Mouse (Mus musculus) forebrain, embryonic 11.5 days (tissue): ENCODE data around the gene Fbxo11. TPM values are rescaled to one million over a fixed set of nuclear protein-coding genes. Genes with fewer than 3 reads are reported as not detected.

Experiments
- ATAC-seq: fragments of 200-750 bp; cut with Nextera tagmentation; replicated peaks from 2 replicates; pipeline ENCODE4 v1.8.0; 2017; ENCODE audit warnings: moderate TSS enrichment; ENCODE audit not compliant: low FRiP score
- DNase-seq: peaks from one replicate; pipeline ENCODE4 v3.0.0-alpha.2; 2017; ENCODE audit warnings: low spot score
- H3K27ac ChIP-seq: fragments of 300-500 bp; sonication (generic); 2 replicates; pipeline ENCODE4 v1.5.1; 2014; ENCODE audit warnings: low read depth, low read length
- H3K27me3 ChIP-seq: fragments of 300-500 bp; sonication (generic); 2 replicates; pipeline ENCODE4 v1.6.1; 2014; ENCODE audit warnings: mild to moderate bottlenecking, low read length, mixed read lengths; ENCODE audit not compliant: control insufficient read depth, insufficient read depth
- H3K36me3 ChIP-seq: fragments of 300-500 bp; sonication (generic); 2 replicates; pipeline ENCODE4 v1.6.1; 2014; ENCODE audit warnings: mild to moderate bottlenecking, low read length, moderate library complexity, mixed read lengths; ENCODE audit not compliant: control insufficient read depth, insufficient read depth
- H3K4me1 ChIP-seq: fragments of 300-500 bp; sonication (generic); replicated peaks from 2 replicates; pipeline ENCODE4 v1.6.1; 2014; ENCODE audit warnings: low read length, mixed read lengths; ENCODE audit not compliant: control insufficient read depth, insufficient read depth
- H3K4me2 ChIP-seq: fragments of 300-500 bp; sonication (generic); 2 replicates; pipeline ENCODE4 v1.6.1; 2014; ENCODE audit warnings: low read depth, mild to moderate bottlenecking, low read length, moderate library complexity, mixed read lengths; ENCODE audit not compliant: severe bottlenecking
- H3K4me3 ChIP-seq: fragments of 300-500 bp; sonication (generic); 2 replicates; pipeline ENCODE4 v1.5.1; 2014; ENCODE audit warnings: low read depth, low read length
- H3K9ac ChIP-seq: fragments of 300-500 bp; sonication (generic); 2 replicates; pipeline ENCODE4 v1.6.1; 2014; ENCODE audit warnings: low read length
- H3K9me3 ChIP-seq: fragments of 300-500 bp; sonication (generic); 2 replicates; pipeline ENCODE4 v1.6.1; 2016; ENCODE audit warnings: low read length, mixed read lengths; ENCODE audit not compliant: control insufficient read depth
- WGBS: fragments of 180-500 bp; shearing (Covaris S2); extraction: QIAGEN DNeasy Blood & Tissue Kit; methylation state at CpG from one replicate; pipeline ENCODE4 v1.1.7; 2014; 5-methylcytosine and 5-hydroxymethylcytosine counted together
- polyA plus RNA-seq: library from polyadenylated mRNA; unstranded; fragments of >200 nt; fragmentation: Nextera tagmentation; extraction: Ambion mirVana; gene quantifications from 2 replicates; pipeline ENCODE4 v1.2.1, GENCODE M21; 2014

Fbxo11 gene
- 40.0 and 41.1 TPM in 2 replicates for polyA plus RNA-seq

DNA sequence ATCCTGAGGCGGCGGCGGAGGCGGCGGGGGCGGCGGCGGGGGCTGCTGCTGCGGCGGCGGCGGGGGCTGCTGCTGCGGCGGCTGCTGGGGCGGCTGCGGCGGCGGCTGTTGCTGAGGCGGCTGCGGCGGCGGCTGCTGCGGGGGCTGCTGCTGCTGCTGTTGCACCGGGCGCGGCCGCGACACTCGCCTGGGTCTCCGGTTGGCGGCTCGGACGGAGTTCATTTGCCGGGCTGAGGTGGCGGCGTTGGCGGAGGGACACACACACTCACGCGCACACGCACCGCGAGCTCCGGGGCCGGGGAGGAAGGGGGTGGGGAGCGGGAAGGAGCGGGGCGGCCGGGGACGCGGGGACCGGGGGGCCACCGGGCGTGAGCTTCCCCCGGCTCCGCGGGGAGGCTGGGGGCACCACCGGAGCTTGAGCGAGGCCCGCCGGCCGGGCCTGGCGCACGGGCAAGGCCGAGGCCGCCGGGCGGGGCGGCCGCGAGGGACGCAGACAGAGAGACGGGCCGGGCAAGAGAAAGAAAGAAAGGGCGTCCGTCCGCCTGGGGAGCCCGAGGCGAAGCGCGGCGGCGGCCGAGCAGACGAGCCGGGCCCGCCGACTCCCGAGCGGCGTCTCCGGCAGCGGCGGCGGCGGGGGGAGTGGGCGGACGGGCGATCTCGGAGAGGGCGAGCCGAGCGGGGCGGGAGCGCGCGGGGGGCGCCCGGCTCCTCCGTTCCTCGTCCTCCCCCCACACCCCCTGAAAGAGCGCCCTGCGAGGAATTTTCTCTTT, at the start of gene Fbxo11:
Fbxo11 (minus strand) TSS at position 261 of the 770 bp plus-strand sequence.
- peak within 1 kb of the TSS; percentile 99 for H3K4me3 ChIP-seq
- no peaks in the 10 kb centered on the region for H3K36me3 ChIP-seq
- no peaks in the 10 kb centered on the region for H3K27me3 ChIP-seq
- no peaks in the 10 kb centered on the region; the same call in 1 of the 2 replicates for H3K4me1 ChIP-seq
- peak; percentile 38 for ATAC-seq
- H3K9me3 ChIP-seq = no peaks in the 10 kb centered on the region
- H3K27ac ChIP-seq = peak within 1 kb of the TSS; percentile 100
- peak within 1 kb of the TSS; percentile 73 for H3K4me2 ChIP-seq
- 1% methylated on average over 54 of the region's 112 CpGs for WGBS
- H3K9ac ChIP-seq = peak within 1 kb of the TSS; percentile 94
- DNase-seq = peak; percentile 85

DNA sequence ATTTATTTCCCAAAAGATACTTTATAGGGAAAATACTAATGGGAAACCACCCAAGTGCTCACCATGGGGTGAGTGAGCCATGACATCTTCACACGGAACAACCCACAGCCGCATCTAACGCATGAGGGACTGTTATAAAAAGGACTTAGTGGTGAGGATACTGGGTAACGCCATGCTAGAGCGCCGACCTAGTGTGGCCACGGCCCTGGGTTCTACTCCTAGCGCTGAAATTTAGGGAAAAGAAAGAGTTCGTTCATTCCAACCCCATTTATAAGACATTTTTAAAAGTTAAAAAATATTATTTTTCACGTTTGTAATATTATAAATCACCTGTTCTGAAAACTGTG, 48.8 kb upstream of the Fbxo11 start:
- ATAC-seq (no peak), DNase-seq (no peak)
- H3K27me3 ChIP-seq = no peaks in the 10 kb centered on the region
- H3K27ac ChIP-seq = no peak overlapping the region
- no peak overlapping the region for H3K4me3 ChIP-seq
- no peaks in the 10 kb centered on the region for H3K9me3 ChIP-seq
- H3K36me3 ChIP-seq = no peaks in the 10 kb centered on the region
- H3K4me2 ChIP-seq = no peak overlapping the region
- H3K4me1 ChIP-seq = no peaks in the 10 kb centered on the region
- 94% methylated on average over 10 of the region's 10 CpGs for WGBS
- H3K9ac ChIP-seq = no peak overlapping the region

- no peak for ATAC-seq
- Histone ChIP-seq H3K4me3 (no peak overlapping the region), H3K9me3 (no peaks in the 10 kb centered on the region), H3K36me3 (no peaks in the 10 kb centered on the region), H3K4me2 (no peak overlapping the region), H3K9ac (no peak overlapping the region), H3K27me3 (no peaks in the 10 kb centered on the region), H3K27ac (no peak overlapping the region), H3K4me1 (no peaks in the 10 kb centered on the region)
- DNase-seq = no peak
- 91% methylated on average over 12 of the region's 12 CpGs for WGBS
Observed at GRCm38 (mm10) chr17:88113015-88113882, 48.2 kb upstream of the Fbxo11 start.

DNA sequence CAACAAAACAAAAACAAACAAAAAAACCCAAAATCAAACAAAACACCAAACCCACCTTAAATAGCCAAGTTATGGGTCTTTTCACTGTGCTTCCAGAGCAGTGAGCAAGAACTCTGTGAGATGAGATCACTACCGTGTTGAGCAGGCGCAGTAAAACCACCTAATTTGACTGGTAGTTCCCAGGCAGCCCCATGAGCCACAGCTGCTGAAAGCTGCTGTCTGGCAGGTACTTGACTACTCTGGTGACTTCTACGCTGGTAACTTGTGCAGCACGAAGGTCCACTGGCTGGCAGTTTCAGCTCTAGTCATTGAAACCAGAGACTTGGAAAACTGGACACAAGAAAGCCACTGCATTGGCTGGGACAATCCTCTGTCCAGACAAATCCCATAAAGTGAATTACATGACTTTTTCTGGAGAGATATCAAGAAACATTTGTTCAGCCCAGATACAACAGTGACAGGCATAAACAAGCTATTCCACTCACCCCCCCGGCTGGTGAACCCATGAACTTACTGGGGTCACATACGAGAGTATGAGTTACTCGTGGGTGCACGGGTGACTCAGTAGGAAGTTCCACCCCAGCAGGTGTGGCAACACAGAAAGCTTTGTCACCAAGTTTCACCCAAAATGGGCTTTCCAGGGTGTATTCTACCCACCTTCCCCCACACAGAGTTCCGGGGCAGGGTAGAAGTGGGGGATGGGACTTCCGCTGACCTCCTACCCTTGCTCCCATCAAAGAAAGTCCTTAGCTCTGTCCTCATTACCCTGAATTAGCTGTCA, 47.0 kb upstream of the Fbxo11 start:
- H3K27me3 ChIP-seq = no peaks in the 10 kb centered on the region
- H3K9ac ChIP-seq = no peak overlapping the region
- ATAC-seq (no peak), DNase-seq (no peak)
- no peaks in the 10 kb centered on the region for H3K9me3 ChIP-seq
- WGBS = 82% methylated on average over 10 of the region's 10 CpGs
- no peak overlapping the region for H3K4me2 ChIP-seq
- no peaks in the 10 kb centered on the region for H3K4me1 ChIP-seq
- H3K36me3 ChIP-seq = no peaks in the 10 kb centered on the region
- H3K27ac ChIP-seq = no peak overlapping the region
- no peak overlapping the region for H3K4me3 ChIP-seq

- 91% methylated on average over 12 of the region's 12 CpGs for WGBS
- Histone ChIP-seq H3K4me2 (no peak overlapping the region), H3K9me3 (no peaks in the 10 kb centered on the region), H3K36me3 (no peaks in the 10 kb centered on the region), H3K27ac (no peak overlapping the region), H3K9ac (no peak overlapping the region), H3K4me3 (no peak overlapping the region), H3K4me1 (no peaks in the 10 kb centered on the region), H3K27me3 (no peaks in the 10 kb centered on the region)
- ATAC-seq = no peak
- no peak for DNase-seq
Observed at GRCm38 (mm10) chr17:88111081-88111796, 46.1 kb upstream of the Fbxo11 start.

- no peaks in the 10 kb centered on the region for H3K27me3 ChIP-seq
- H3K27ac ChIP-seq = no peak overlapping the region
- H3K36me3 ChIP-seq = no peaks in the 10 kb centered on the region
- H3K4me1 ChIP-seq = no peaks in the 10 kb centered on the region
- no peak overlapping the region for H3K4me3 ChIP-seq
- 86% methylated on average over 4 of the region's 4 CpGs for WGBS
- DNase-seq = no peak
- ATAC-seq = no peak
- no peak overlapping the region for H3K9ac ChIP-seq
- no peaks in the 10 kb centered on the region for H3K9me3 ChIP-seq
- H3K4me2 ChIP-seq = no peak overlapping the region
Observed at GRCm38 (mm10) chr17:88107708-88108107, 42.6 kb upstream of the Fbxo11 start.

GRCm38 (mm10) chr17:88106365-88106764, 41.3 kb upstream of the Fbxo11 start:
- Histone ChIP-seq H3K27ac (no peak overlapping the region), H3K4me2 (no peak overlapping the region), H3K4me1 (no peaks in the 10 kb centered on the region), H3K27me3 (no peaks in the 10 kb centered on the region), H3K9me3 (no peaks in the 10 kb centered on the region), H3K9ac (no peak overlapping the region), H3K4me3 (no peak overlapping the region), H3K36me3 (no peaks in the 10 kb centered on the region)
- DNase-seq = no peak
- WGBS = 93% methylated on average over 9 of the region's 9 CpGs
- 0 out of 2 replicates have a peak, but pooled peaks have one; percentile 46 for ATAC-seq

DNA sequence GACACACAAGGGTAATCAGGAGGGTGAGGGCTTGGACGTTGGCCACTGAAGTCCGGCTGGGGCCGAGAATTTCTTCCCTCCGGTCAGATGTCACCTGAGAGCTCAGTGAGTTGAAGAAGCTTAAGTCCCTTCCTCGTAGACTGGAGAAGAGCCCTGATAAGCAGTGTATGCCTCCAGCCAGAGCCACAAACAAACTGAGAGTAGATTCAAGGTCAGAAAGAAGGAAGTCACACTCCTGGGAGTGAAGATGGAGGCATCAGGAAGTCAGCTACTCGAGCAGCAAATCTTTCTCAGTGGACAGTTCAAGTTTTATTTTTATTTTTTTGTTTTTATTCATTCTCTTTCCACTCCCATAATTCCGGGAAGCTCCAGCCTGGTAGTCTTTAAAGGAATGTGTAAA, 37.5 kb upstream of the Fbxo11 start:
- H3K4me2 ChIP-seq = no peak overlapping the region
- no peaks in the 10 kb centered on the region for H3K36me3 ChIP-seq
- H3K4me1 ChIP-seq = no peaks in the 10 kb centered on the region
- H3K9me3 ChIP-seq = no peaks in the 10 kb centered on the region
- no peak overlapping the region for H3K27ac ChIP-seq
- no peak for DNase-seq
- H3K4me3 ChIP-seq = no peak overlapping the region
- no peaks in the 10 kb centered on the region for H3K27me3 ChIP-seq
- H3K9ac ChIP-seq = no peak overlapping the region
- no peak for ATAC-seq
- 88% methylated on average over 7 of the region's 7 CpGs for WGBS
